Mouse (Mus musculus): Measurements from ENCODE around the gene Tex22. TPM values are rescaled to one million over a fixed set of nuclear protein-coding genes. Genes with fewer than 3 reads are reported as not detected.

Tex22 gene
- polyA plus RNA-seq, 1 experiment from 2014 or later = not detected

GRCm38 (mm10) chr12:113090053-113090452 lies 15.8 kb downstream of the Tex22 start:
- 79% methylated on average over 17 of the region's 17 CpGs for WGBS
- Histone ChIP-seq H3K27ac (replicated peaks) (no peak overlapping the region), H3K27me3 (no peaks in the 10 kb centered on the region), H3K4me2 (no peak overlapping the region), H3K4me1 (replicated peaks) (no peaks in the 10 kb centered on the region), H3K36me3 (no peaks in the 10 kb centered on the region), H3K4me3 (no peak overlapping the region), H3K9ac (no peak overlapping the region), H3K9me3 (no peaks in the 10 kb centered on the region)
- no peak for ATAC-seq (ENCODE audit: low FRiP score, low read depth)

DNA sequence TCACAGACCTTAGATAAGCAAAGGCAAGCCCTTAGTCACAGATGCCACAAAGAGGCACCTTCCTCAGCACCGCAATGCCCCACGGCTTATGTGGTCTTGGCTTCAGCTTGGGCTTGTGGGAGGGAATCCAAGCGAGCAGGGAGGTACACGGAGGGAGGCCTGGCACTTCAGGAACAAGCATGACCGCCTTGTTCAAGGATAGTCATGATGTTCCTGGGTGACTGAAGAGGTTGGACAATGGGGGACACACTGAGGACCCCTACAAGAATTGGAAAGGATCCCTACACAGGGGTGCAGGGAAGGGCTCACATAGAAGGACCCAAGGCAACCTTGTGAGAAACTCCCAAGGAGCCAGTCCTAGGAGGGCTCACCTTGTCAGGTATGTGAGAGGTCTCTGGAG lies 22.7 kb downstream of the Tex22 start:
- ATAC-seq (ENCODE audit: low FRiP score, low read depth) = peak; percentile 25
- Histone ChIP-seq H3K9me3 (no peaks in the 10 kb centered on the region), H3K4me1 (replicated peaks) (peaks cover 41% of the 10 kb centered on the region), H3K27ac (replicated peaks) (no peak overlapping the region), H3K36me3 (no peaks in the 10 kb centered on the region), H3K27me3 (no peaks in the 10 kb centered on the region), H3K9ac (peak overlapping the region; percentile 100), H3K4me2 (peak overlapping the region; percentile 99), H3K4me3 (peak overlapping the region; percentile 96)
- WGBS = 87% methylated on average over 5 of the region's 5 CpGs

- peak within 1 kb of the TSS; percentile 96 for H3K4me3 ChIP-seq
- H3K9ac ChIP-seq = peak within 1 kb of the TSS; percentile 100
- H3K36me3 ChIP-seq = no peaks in the 10 kb centered on the region
- no peaks in the 10 kb centered on the region for H3K9me3 ChIP-seq
- H3K27me3 ChIP-seq = no peaks in the 10 kb centered on the region
- peaks cover 49% of the 10 kb centered on the region for H3K4me1 ChIP-seq (replicated peaks)
- 2% methylated on average over 20 of the region's 53 CpGs for WGBS
- ATAC-seq (ENCODE audit: low FRiP score, low read depth) = peak; percentile 67
- peak within 1 kb of the TSS; percentile 99 for H3K4me2 ChIP-seq
- H3K27ac ChIP-seq (replicated peaks) = peak within 1 kb of the TSS; percentile 86
These were observed 23.5 kb downstream of the Tex22 start, which contains the start of gene Mta1 for GRCm38 (mm10) chr12:113097749-113098281. Gene Mta1 (plus strand): TSS chr12:113098278.

GRCm38 (mm10) chr12:113098530-113099151 lies 24.3 kb downstream of the Tex22 start:
- WGBS = under 1% methylated on average over 48 of the region's 60 CpGs
- Histone ChIP-seq H3K4me1 (replicated peaks) (peaks cover 55% of the 10 kb centered on the region), H3K36me3 (no peaks in the 10 kb centered on the region), H3K27me3 (no peaks in the 10 kb centered on the region), H3K4me3 (peak overlapping the region; percentile 96), H3K9me3 (no peaks in the 10 kb centered on the region), H3K27ac (replicated peaks) (peak overlapping the region; percentile 86), H3K4me2 (peak overlapping the region; percentile 85), H3K9ac (peak overlapping the region; percentile 100)
- ATAC-seq (ENCODE audit: low FRiP score, low read depth) = 0 out of 2 replicates have a peak, but pooled peaks have one; percentile 24

GRCm38 (mm10) chr12:113099470-113100237 lies 25.4 kb downstream of the Tex22 start:
- Histone ChIP-seq H3K4me2 (peak overlapping the region; percentile 85), H3K9ac (peak overlapping the region; percentile 100), H3K4me1 (replicated peaks) (peaks cover 59% of the 10 kb centered on the region), H3K4me3 (peak overlapping the region; percentile 96), H3K27ac (replicated peaks) (no peak overlapping the region), H3K9me3 (no peaks in the 10 kb centered on the region), H3K36me3 (no peaks in the 10 kb centered on the region), H3K27me3 (no peaks in the 10 kb centered on the region)
- ATAC-seq (ENCODE audit: low FRiP score, low read depth) = no peak
- 26% methylated on average over 6 of the region's 6 CpGs for WGBS

GRCm38 (mm10) chr12:113100448-113101076 lies 26.3 kb downstream of the Tex22 start:
- H3K4me2 ChIP-seq = peak overlapping the region; percentile 85
- 0 out of 2 replicates have a peak overlapping the region, but pooled peaks have one; percentile 32 for H3K27ac ChIP-seq (replicated peaks)
- no peaks in the 10 kb centered on the region for H3K9me3 ChIP-seq
- no peak overlapping the region for H3K4me3 ChIP-seq
- peaks cover 59% of the 10 kb centered on the region for H3K4me1 ChIP-seq (replicated peaks)
- ATAC-seq (ENCODE audit: low FRiP score, low read depth) = no peak
- no peaks in the 10 kb centered on the region for H3K36me3 ChIP-seq
- no peaks in the 10 kb centered on the region for H3K27me3 ChIP-seq
- no peak overlapping the region for H3K9ac ChIP-seq
- 67% methylated on average over 5 of the region's 5 CpGs for WGBS

- H3K4me1 ChIP-seq (replicated peaks) = peaks cover 59% of the 10 kb centered on the region
- H3K4me2 ChIP-seq = no peak overlapping the region
- H3K9ac ChIP-seq = no peak overlapping the region
- 0 out of 2 replicates have a peak overlapping the region, but pooled peaks have one; percentile 32 for H3K27ac ChIP-seq (replicated peaks)
- H3K4me3 ChIP-seq = no peak overlapping the region
- H3K9me3 ChIP-seq = no peaks in the 10 kb centered on the region
- H3K27me3 ChIP-seq = no peaks in the 10 kb centered on the region
- H3K36me3 ChIP-seq = no peaks in the 10 kb centered on the region
- ATAC-seq (ENCODE audit: low FRiP score, low read depth) = no peak
- 83% methylated on average over 9 of the region's 9 CpGs for WGBS
These were observed 27.1 kb downstream of the Tex22 start for GRCm38 (mm10) chr12:113101251-113101960.

DNA sequence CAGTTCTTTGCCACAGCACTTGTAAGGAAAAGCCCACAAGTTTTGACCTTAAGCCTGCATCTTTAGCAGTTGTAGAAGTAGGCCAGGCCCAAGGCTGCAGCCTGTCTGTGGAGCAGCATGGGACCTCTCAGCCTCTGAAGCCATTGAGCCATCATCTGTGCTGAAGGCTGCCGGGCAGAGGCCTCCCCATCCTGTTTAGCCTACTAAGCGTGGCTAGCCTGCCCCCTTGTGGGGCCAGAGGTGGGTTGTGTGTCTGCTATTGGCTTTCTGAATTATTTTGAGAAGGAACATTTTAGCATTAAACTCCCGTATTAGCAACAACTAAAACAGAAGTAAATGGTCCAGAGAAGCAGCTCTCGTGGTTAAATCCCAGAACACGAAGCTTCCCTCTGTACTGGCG lies 28.2 kb downstream of the Tex22 start:
- Histone ChIP-seq H3K4me3 (no peak overlapping the region), H3K4me2 (no peak overlapping the region), H3K27ac (replicated peaks) (no peak overlapping the region), H3K9ac (no peak overlapping the region), H3K9me3 (no peaks in the 10 kb centered on the region), H3K4me1 (replicated peaks) (peaks cover 55% of the 10 kb centered on the region), H3K36me3 (no peaks in the 10 kb centered on the region), H3K27me3 (no peaks in the 10 kb centered on the region)
- 64% methylated on average over 6 of the region's 6 CpGs for WGBS
- ATAC-seq (ENCODE audit: low FRiP score, low read depth) = no peak

GRCm38 (mm10) chr12:113103846-113104451 lies 29.6 kb downstream of the Tex22 start:
- Histone ChIP-seq H3K9ac (no peak overlapping the region), H3K27me3 (no peaks in the 10 kb centered on the region), H3K27ac (replicated peaks) (no peak overlapping the region), H3K36me3 (no peaks in the 10 kb centered on the region), H3K4me2 (no peak overlapping the region), H3K4me3 (no peak overlapping the region), H3K9me3 (no peaks in the 10 kb centered on the region), H3K4me1 (replicated peaks) (peaks cover 50% of the 10 kb centered on the region)
- WGBS = 78% methylated on average over 8 of the region's 8 CpGs
- ATAC-seq (ENCODE audit: low FRiP score, low read depth) = no peak

- H3K4me1 ChIP-seq (replicated peaks) = peaks cover 36% of the 10 kb centered on the region
- no peaks in the 10 kb centered on the region for H3K9me3 ChIP-seq
- H3K27me3 ChIP-seq = no peaks in the 10 kb centered on the region
- H3K27ac ChIP-seq (replicated peaks) = no peak overlapping the region
- no peak overlapping the region for H3K4me2 ChIP-seq
- ATAC-seq (ENCODE audit: low FRiP score, low read depth) = no peak
- 90% methylated on average over 6 of the region's 6 CpGs for WGBS
- H3K4me3 ChIP-seq = no peak overlapping the region
- H3K36me3 ChIP-seq = no peaks in the 10 kb centered on the region
- H3K9ac ChIP-seq = no peak overlapping the region
These were observed 32.1 kb downstream of the Tex22 start for GRCm38 (mm10) chr12:113106386-113106785.

- H3K9ac ChIP-seq = no peak overlapping the region
- no peak overlapping the region for H3K27ac ChIP-seq (replicated peaks)
- peaks cover 29% of the 10 kb centered on the region for H3K4me1 ChIP-seq (replicated peaks)
- no peak for ATAC-seq (ENCODE audit: low FRiP score, low read depth)
- WGBS = 86% methylated on average over 4 of the region's 4 CpGs
- H3K27me3 ChIP-seq = no peaks in the 10 kb centered on the region
- H3K4me3 ChIP-seq = no peak overlapping the region
- H3K9me3 ChIP-seq = no peaks in the 10 kb centered on the region
- no peak overlapping the region for H3K4me2 ChIP-seq
- H3K36me3 ChIP-seq = no peaks in the 10 kb centered on the region
These were observed 33.3 kb downstream of the Tex22 start for GRCm38 (mm10) chr12:113107431-113108124.

Measured in hindbrain, embryonic 15.5 days (tissue).